8 mouse cellular contexts compared by ENCODE assay signal in the genomic region with DNA sequence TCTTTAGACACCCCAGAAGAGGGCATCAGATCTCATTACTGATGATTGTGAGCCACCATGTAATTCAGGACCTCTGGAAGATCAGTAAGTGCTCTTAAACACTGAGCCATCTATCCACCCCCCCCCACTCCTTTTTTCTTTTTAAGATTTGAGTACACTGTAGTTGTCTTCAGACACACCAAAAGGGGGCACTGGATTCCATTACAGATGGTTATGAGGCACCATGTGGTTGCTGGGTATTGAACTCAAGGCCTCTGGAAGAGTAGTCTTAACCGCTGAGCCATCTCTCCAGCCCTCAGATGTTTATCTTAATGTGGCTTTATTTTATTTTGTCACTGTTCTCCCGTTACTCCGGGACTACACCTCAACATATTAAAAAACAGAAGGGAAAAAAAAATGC. TPM values are rescaled to one million over a fixed set of nuclear protein-coding genes. Genes with fewer than 3 reads are reported as not detected.
DNase-seq lines count a peak whose midpoint lies in the region; ATAC-seq lines count a peak whose summit lies in the region.

No protein-coding gene starts in this region.

- 73% methylated on average over 3 of the region's 3 CpGs for WGBS in forebrain, embryonic 11.5 days
- 27% methylated on average over 3 of the region's 3 CpGs for WGBS in liver, embryonic 16.5 days (ENCODE audit: insufficient replicate concordance)

- peak overlapping the region; percentile 55; the same call in 1 of the 2 replicates for H3K4me2 ChIP-seq in forebrain, embryonic 11.5 days (ENCODE audit: low read depth, low read length, severe bottlenecking)
- peak overlapping the region; percentile 96 for H3K4me2 ChIP-seq in liver, embryonic 16.5 days (ENCODE audit: low read depth, low read length)

- H3K9ac ChIP-seq in forebrain, embryonic 11.5 days (ENCODE audit: low read length), result peak overlapping the region; percentile 52
- H3K9ac ChIP-seq in liver, embryonic 16.5 days (ENCODE audit: low read depth, low read length), result peak overlapping the region; percentile 71

- peaks cover 50% of the 10 kb centered on the region for H3K4me1 ChIP-seq in erythroblast, embryonic 14.5 days (ENCODE audit: control insufficient read depth)
- peaks cover 9% of the 10 kb centered on the region; the same call in 1 of the 2 replicates for H3K4me1 ChIP-seq in forebrain, embryonic 11.5 days (replicated peaks; ENCODE audit: control insufficient read depth, insufficient read depth, low read length)
- peaks cover 27% of the 10 kb centered on the region for H3K4me1 ChIP-seq in liver, embryonic 16.5 days (ENCODE audit: control insufficient read depth, low read depth, low read length)

- ATAC-seq in erythroblast, adult 5-6 weeks (replicated peaks; ENCODE audit: low FRiP score, poor library complexity, severe bottlenecking), result no peak
- no peak for ATAC-seq in forebrain, embryonic 11.5 days (replicated peaks; ENCODE audit: low FRiP score)
- ATAC-seq in liver, embryonic 16.5 days (ENCODE audit: low read depth), result no peak

- H3K27me3 ChIP-seq in erythroblast, embryonic 14.5 days (ENCODE audit: control insufficient read depth), result no peaks in the 10 kb centered on the region
- no peaks in the 10 kb centered on the region for H3K27me3 ChIP-seq in forebrain, embryonic 11.5 days (ENCODE audit: control insufficient read depth, insufficient read depth, low read length)
- no peaks in the 10 kb centered on the region for H3K27me3 ChIP-seq in liver, embryonic 16.5 days (ENCODE audit: control insufficient read depth, insufficient read depth, low read depth, low read length)

- H3K9me3 ChIP-seq in erythroblast, embryonic 14.5 days (ENCODE audit: control insufficient read depth, low read length), result no peaks in the 10 kb centered on the region
- no peaks in the 10 kb centered on the region; the same call in 1 of the 2 replicates for H3K9me3 ChIP-seq in forebrain, embryonic 11.5 days (ENCODE audit: control insufficient read depth, low read length)
- H3K9me3 ChIP-seq in liver, embryonic 16.5 days (replicated peaks; ENCODE audit: control insufficient read depth, low read length), result no peaks in the 10 kb centered on the region

- H3K4me3 ChIP-seq in erythroblast, embryonic 14.5 days (replicated peaks), result peak overlapping the region; percentile 67
- H3K4me3 ChIP-seq in forebrain, embryonic 11.5 days (ENCODE audit: low read depth, low read length), result peak overlapping the region; percentile 31; the same call in 1 of the 2 replicates
- peak overlapping the region; percentile 72 for H3K4me3 ChIP-seq in liver, embryonic 16.5 days (ENCODE audit: low read depth, low read length)

- H3K36me3 ChIP-seq in erythroblast, embryonic 14.5 days (ENCODE audit: control insufficient read depth), result peaks cover 41% of the 10 kb centered on the region
- H3K36me3 ChIP-seq in forebrain, embryonic 11.5 days (ENCODE audit: control insufficient read depth, insufficient read depth, low read length), result no peaks in the 10 kb centered on the region
- no peaks in the 10 kb centered on the region; the same call in 1 of the 2 replicates for H3K36me3 ChIP-seq in liver, embryonic 16.5 days (ENCODE audit: control insufficient read depth, insufficient read depth)

- no peak overlapping the region for H3K27ac ChIP-seq in forebrain, embryonic 11.5 days (ENCODE audit: low read depth, low read length)
- peak overlapping the region; percentile 93 for H3K27ac ChIP-seq in liver, embryonic 16.5 days (ENCODE audit: low read length)

- peak; percentile 51 for DNase-seq in 3T3-L1 (ENCODE audit: low read depth, low spot score)
- DNase-seq in forebrain, embryonic 11.5 days (ENCODE audit: low spot score), result no peak
- no peak for DNase-seq in spleen, postnatal 14 days (ENCODE audit: low spot score in 2 of 2)
- DNase-seq in kidney, postnatal 10 days, result no peak
- DNase-seq in right cerebral cortex, adult 2 months (ENCODE audit: low spot score in 2 of 2), result no peak

RNA-seq across cellular contexts. Expression of a gene that starts 1.0 kb away (rescaled TPM):
- 5.4 and 6.2 TPM in 2 replicates for polyA plus RNA-seq in erythroblast, embryonic 14.5 days (2012)
- 15.3 and 26.9 TPM in 2 replicates for total RNA-seq in erythroblast, adult 5-6 weeks (2015; ENCODE audit: low replicate concordance)
- 69.9 and 102 TPM in 2 replicates for total RNA-seq in erythroblast, adult 5-6 weeks (2017; ENCODE audit: low replicate concordance)
- polyA plus RNA-seq in forebrain, embryonic 11.5 days (2014; fragmentation: Nextera tagmentation; extraction: Ambion mirVana), result 90.5 and 110 TPM in 2 replicates
- 68.0 and 71.6 TPM in 2 replicates for polyA plus RNA-seq in liver, embryonic 16.5 days (2015; fragmentation: Nextera tagmentation; extraction: Ambion mirVana)

RNA-seq across cellular contexts. Expression of a gene that starts 25.2 kb away (rescaled TPM):
- 0.21 and 0.24 TPM in 2 replicates for polyA plus RNA-seq in erythroblast, embryonic 14.5 days (2012)
- total RNA-seq in erythroblast, adult 5-6 weeks (2015; ENCODE audit: low replicate concordance), result 22.5 and 25.9 TPM in 2 replicates
- 27.3 and 27.9 TPM in 2 replicates for total RNA-seq in erythroblast, adult 5-6 weeks (2017; ENCODE audit: low replicate concordance)
- 539 and 557 TPM in 2 replicates for polyA plus RNA-seq in forebrain, embryonic 11.5 days (2014; fragmentation: Nextera tagmentation; extraction: Ambion mirVana)
- 77.7 and 84.6 TPM in 2 replicates for polyA plus RNA-seq in liver, embryonic 16.5 days (2015; fragmentation: Nextera tagmentation; extraction: Ambion mirVana)

RNA-seq across cellular contexts. Expression of a gene that starts 29.4 kb away (rescaled TPM):
- polyA plus RNA-seq in erythroblast, embryonic 14.5 days (2012), result 0.04 and 0.05 TPM in 2 replicates
- 0.77 and 4.4 TPM in 2 replicates for total RNA-seq in erythroblast, adult 5-6 weeks (2015; ENCODE audit: low replicate concordance)
- 1.7 and 2.8 TPM in 2 replicates for total RNA-seq in erythroblast, adult 5-6 weeks (2017; ENCODE audit: low replicate concordance)
- not detected in 2 replicates for polyA plus RNA-seq in forebrain, embryonic 11.5 days (2014; fragmentation: Nextera tagmentation; extraction: Ambion mirVana)
- polyA plus RNA-seq in liver, embryonic 16.5 days (2015; fragmentation: Nextera tagmentation; extraction: Ambion mirVana), result 0.22 and 0.30 TPM in 2 replicates

RNA-seq across cellular contexts. Expression of a gene that starts 52.6 kb away (rescaled TPM):
- polyA plus RNA-seq in erythroblast, embryonic 14.5 days (2012), result not detected in 2 replicates
- 1.7 TPM in 1 of 2 replicates, not detected in the other for total RNA-seq in erythroblast, adult 5-6 weeks (2015; ENCODE audit: low replicate concordance)
- total RNA-seq in erythroblast, adult 5-6 weeks (2017; ENCODE audit: low replicate concordance), result 1.8 and 5.4 TPM in 2 replicates
- 0.25 TPM in 1 of 2 replicates, not detected in the other for polyA plus RNA-seq in forebrain, embryonic 11.5 days (2014; fragmentation: Nextera tagmentation; extraction: Ambion mirVana)
- polyA plus RNA-seq in liver, embryonic 16.5 days (2015; fragmentation: Nextera tagmentation; extraction: Ambion mirVana), result not detected in 2 replicates

RNA-seq across cellular contexts. Expression of a gene that starts 53.2 kb away (rescaled TPM):
- not detected in 2 replicates for polyA plus RNA-seq in erythroblast, embryonic 14.5 days (2012)
- total RNA-seq in erythroblast, adult 5-6 weeks (2015; ENCODE audit: low replicate concordance), result not detected in 2 replicates
- total RNA-seq in erythroblast, adult 5-6 weeks (2017; ENCODE audit: low replicate concordance), result 0.14 TPM in 1 of 2 replicates, not detected in the other
- not detected in 2 replicates for polyA plus RNA-seq in forebrain, embryonic 11.5 days (2014; fragmentation: Nextera tagmentation; extraction: Ambion mirVana)
- not detected in 2 replicates for polyA plus RNA-seq in liver, embryonic 16.5 days (2015; fragmentation: Nextera tagmentation; extraction: Ambion mirVana)

Comparison
In these comparisons a context has a peak if more than half of its experiments do, and no peak if none do; other contexts are left out.
1. RNA of a gene that starts 25.2 kb away (polyA plus RNA-seq): 539 to 557 TPM in forebrain, embryonic 11.5 days and 77.7 to 84.6 TPM in liver, embryonic 16.5 days; 0.21 to 0.24 TPM in erythroblast, embryonic 14.5 days; every median in the first group is over 10 times any median in the second.
2. Peak in every context shown above with its lines, with median percentiles within 50 percentile points of each other: H3K4me3 ChIP-seq.